Mouse (Mus musculus): ENCODE measurements around the gene Ugt1a9. TPM values are rescaled to one million over a fixed set of nuclear protein-coding genes. Genes with fewer than 3 reads are reported as not detected.
"Not testable (repeated sequence)": the region's sequence is repeated elsewhere in the genome, so short reads cannot be mapped to it uniquely, and the experiment has no call there.

Gene Ugt1a9
- total RNA-seq, 2 experiments from 2014 or later, result not detected

DNA sequence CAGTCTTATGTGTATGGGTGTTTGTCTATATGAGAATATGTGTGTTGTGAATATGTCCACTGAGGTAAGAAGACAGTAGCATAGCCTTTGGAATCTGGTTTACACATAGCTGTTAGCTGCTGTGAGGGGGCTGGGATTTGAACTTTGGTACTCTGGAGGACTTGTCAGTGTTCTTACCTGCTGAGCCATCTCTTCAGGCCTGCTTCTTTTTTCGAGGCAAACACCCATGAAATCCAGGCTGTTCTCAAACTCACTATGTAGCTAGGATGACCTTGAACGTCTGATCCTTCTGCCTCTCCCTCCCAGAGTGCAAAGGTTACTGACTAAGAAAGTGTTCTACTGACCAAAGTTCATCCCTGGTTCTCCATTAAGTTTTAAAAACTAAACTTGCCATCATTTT, 35.1 kb downstream of the Ugt1a9 start:
- no peak for DNase-seq

- not testable (repeated sequence) for DNase-seq
Measured at GRCm38 (mm10) chr1:88109027-88109557, 38.5 kb downstream of the Ugt1a9 start.

GRCm38 (mm10) chr1:88109604-88110003, 39.0 kb downstream of the Ugt1a9 start:
- not testable (repeated sequence) for DNase-seq

DNA sequence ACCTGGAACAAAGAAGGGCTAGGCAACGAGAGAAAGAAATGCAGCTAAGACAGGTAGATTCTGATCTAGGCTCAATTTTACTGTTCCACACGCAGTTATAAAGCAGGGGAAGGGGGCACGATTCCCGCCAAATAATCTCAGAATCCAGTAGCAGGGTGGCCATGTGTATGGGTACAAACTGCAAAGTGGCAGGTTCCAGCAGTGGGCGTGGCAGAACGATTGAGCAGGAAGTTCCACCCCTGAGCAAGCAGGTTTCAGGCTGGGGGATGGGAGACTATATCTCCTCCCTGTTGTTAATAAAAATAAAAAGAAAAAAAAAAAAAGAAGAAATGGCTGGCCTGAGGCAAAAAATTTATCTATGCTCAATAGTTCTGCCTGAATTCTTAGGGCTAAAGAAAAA, 42.2 kb downstream of the Ugt1a9 start:
- not testable (repeated sequence) for DNase-seq

- not testable (repeated sequence) for DNase-seq
Measured at GRCm38 (mm10) chr1:88120550-88120949, 50.0 kb downstream of the Ugt1a9 start.

DNA sequence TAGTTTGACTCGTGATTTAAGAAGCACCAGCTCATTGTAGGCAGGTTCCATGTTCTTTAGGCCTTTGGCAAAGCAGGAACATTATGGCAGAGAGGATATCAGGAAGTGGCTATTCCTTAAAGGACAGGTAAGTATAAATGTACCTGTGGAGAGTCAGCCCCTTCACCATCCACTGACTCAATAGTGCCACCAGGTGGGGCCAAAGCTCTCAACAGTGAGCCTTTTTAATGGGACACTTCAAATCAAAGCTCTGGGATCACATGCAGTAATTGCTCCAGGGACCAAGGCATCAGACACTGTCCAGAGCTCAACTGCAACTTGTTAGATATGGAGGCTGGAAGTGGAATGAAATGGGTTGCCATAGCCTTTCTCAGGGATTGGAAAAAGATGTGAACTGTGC, 50.9 kb downstream of the Ugt1a9 start:
- not testable (repeated sequence) for DNase-seq

DNA sequence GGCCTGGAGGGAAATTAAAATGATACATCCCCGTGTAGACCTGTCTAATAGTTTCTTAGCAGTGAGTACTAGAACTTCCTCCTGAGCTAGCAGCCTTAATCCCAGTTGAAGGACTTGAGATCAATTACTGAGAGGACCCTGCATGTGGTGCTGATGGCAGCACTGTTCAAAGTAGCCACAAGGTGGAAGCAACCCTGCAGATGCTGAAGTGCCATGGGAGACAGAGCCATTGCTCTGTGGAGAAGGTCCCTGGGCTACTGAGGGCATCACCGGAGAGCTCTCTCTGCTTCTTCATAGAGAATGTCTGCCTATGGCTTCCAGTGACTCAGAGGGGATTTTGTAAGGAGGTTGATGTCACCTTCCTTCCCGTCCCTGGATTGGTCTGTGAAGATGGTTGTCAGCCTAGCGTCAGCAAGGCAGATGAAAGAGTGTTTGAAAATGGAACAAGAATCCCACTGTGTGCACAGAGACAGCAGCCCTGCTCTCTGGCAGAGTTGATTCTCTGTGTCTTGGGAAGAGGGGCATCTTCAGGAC, 55.3 kb downstream of the Ugt1a9 start:
- not testable (repeated sequence) for DNase-seq

GRCm38 (mm10) chr1:88129091-88129490, 58.5 kb downstream of the Ugt1a9 start:
- peak in 1 of 2 experiments; percentile 22 for DNase-seq

GRCm38 (mm10) chr1:88130223-88130622, 59.6 kb downstream of the Ugt1a9 start:
- DNase-seq, result not testable (repeated sequence)

GRCm38 (mm10) chr1:88133908-88134456, 63.4 kb downstream of the Ugt1a9 start:
- no peak for DNase-seq

- peak; percentile 65 to 66 for DNase-seq
Measured at GRCm38 (mm10) chr1:88134457-88135011, 63.9 kb downstream of the Ugt1a9 start, which contains the start of gene Ugt1a6a. Gene Ugt1a6a (plus strand): TSS chr1:88134809.

DNA sequence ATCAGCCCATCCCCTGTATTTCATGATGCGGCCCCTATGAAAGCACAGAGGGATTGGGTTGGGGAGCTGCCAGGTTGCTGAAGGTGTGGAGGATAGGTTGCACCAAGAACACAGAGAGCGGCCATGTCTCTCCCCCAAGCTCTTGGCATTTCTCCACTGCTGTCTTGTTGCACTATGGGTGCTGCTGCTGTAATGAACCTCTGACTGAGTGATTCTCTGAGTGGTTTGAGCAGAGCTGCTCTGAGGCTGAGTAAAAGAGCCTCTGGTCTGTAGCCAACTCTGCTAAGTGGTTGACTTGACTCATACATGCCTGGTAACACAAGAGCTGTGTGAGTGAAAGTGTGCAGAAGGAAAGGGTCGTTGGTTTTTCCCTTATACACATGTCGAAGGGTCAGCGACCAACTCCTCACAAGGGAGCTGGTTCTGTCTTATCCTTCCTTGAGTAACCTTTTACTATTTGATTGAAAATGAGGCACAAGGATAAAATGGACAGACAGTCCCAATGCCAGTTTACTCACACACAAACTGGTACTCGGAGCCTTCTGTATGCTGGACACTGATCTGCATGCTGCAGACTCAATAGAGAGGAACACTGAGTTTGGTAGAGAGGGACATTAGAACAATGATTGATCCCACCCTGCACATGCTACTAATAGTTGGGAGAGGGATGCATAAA, 64.8 kb downstream of the Ugt1a9 start:
- not testable (repeated sequence) for DNase-seq

GRCm38 (mm10) chr1:88136646-88137045, 66.0 kb downstream of the Ugt1a9 start:
- peak; percentile 31 to 40 for DNase-seq

GRCm38 (mm10) chr1:88137264-88137663, 66.7 kb downstream of the Ugt1a9 start:
- no peak for DNase-seq

- DNase-seq, result no peak
Measured at GRCm38 (mm10) chr1:88138145-88138544, 67.5 kb downstream of the Ugt1a9 start.

DNA sequence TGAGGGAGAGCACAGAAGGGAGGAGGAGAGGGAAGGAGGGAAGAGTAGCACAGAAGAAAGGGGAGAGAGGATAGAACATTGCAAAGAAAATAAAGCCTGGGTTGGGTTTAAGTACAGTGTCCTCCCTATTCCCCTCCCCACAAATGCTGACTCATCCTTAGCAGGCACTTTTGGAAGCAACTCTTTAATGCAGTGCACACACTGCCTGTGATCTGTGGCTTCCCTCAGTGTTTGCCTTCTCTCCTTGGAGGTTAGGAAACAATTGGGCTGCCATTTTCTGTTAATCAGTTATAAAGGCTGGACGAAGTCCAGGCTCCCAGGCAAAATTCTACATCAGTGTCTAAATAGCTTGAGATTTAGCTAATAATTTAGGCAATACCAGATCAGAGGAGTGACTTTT, 69.9 kb downstream of the Ugt1a9 start:
- DNase-seq, result not testable (repeated sequence)

DNA sequence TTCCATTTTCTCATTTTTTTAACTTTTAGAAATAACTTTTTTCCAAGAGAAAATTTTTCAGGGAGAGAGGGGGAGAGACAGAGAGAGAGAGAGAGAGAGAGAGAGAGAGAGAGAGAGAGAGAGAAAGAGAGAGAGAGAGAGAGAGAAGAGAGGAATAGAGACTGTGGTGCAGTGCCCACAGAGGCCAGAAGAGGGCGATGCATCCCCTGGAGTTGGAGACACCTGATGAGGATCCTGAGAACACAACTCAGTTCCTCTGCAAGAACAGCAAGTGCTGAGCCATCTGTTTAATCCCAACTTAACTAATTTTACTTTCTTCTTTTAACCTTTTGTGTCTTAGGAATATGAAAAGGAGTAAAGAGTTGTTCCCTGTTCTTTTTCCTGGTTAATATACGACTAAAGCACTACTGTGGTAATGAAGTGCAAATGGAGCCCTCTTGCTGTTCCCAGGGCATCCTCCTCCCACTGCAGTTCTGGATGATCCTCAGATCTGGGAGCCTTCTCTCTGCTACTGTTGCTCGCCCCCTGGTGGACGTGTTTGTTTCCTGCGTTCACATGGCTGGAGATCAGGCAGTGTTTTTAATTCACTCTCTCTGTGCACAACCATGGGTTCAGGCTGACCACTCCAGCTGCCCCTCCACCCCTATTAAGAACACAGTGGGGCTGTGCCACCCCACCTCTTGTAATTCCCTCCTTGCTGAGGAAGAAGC, 73.5 kb downstream of the Ugt1a9 start:
- DNase-seq, result peak; percentile 20 to 54

- DNase-seq, result not testable (repeated sequence)
Measured at GRCm38 (mm10) chr1:88145278-88145677, 74.7 kb downstream of the Ugt1a9 start.

DNA sequence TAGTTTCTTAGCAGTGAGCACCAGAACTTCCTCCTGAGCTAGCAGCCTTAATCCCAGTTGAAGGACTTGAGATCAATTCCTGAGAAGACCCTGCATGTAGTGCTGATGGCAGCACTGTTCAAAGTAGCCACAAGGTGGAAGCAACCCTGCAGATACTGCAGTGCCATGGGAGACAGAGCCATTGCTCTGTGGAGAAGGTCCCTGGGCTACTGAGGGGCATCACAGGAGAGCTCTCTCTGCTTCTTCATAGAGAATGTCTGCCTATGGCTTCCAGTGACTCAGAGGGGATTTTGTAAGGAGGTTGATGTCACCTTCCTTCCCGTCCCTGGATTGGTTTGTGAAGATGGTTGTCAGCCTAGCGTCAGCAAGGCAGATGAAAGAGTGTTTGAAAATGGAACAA, 79.5 kb downstream of the Ugt1a9 start:
- DNase-seq, result not testable (repeated sequence)

- DNase-seq, result no peak
Measured at GRCm38 (mm10) chr1:88158430-88158829, 87.8 kb downstream of the Ugt1a9 start.

DNA sequence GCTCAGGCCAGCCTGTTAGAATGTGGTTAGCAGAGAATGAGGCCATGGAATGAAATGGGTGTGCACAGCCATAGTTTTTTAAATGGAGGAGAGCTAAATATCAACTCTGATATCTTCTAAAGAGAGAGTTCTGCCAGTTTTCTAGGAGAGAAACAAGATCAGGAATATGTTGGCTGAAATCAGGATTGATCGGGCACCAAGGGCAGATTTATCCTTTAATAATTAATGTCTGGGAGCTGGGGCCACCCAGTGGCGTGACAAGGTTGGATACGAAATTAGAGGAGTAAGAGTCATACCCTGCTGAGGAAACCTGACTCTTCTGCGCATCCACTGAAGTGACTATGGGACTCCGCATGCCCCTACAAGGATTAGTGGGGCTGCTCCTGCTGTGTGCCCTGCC, 95.1 kb downstream of the Ugt1a9 start, which contains the start of gene Ugt1a5:
Gene Ugt1a5, plus strand, starts transcription at position 302 of the 400 bp plus-strand sequence.
- DNase-seq, result no peak

DNA sequence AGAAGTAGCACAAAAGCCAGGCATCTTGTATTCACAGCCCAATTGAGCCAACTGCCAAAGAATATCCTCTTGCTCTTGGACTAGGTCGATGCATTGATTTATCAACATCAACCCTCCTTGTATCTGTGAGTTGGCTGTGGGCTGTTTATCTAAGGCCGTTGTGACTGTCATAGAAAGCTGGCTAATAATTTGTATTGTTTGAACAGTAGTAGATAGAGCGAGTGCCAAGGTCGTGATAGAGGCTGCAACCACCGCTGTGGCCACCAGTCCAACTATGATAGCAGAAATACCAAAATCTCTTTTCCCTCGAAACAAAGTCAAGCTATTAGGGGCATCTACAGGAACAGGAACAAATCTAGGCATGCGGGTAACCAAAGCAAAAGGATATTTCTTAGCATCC, 101.6 kb downstream of the Ugt1a9 start:
- DNase-seq, result not testable (repeated sequence)

Data from heart, adult 18-20 months (tissue).